Mouse (Mus musculus): ENCODE data around the gene Zbtb17. TPM values are rescaled to one million over a fixed set of nuclear protein-coding genes. Genes with fewer than 3 reads are reported as not detected.
A peak's percentile ranks its signal among the peaks of the same experiment; 100 is the strongest.

Gene Zbtb17
- polyA plus RNA-seq, 1 experiment = 69.2 TPM

DNA sequence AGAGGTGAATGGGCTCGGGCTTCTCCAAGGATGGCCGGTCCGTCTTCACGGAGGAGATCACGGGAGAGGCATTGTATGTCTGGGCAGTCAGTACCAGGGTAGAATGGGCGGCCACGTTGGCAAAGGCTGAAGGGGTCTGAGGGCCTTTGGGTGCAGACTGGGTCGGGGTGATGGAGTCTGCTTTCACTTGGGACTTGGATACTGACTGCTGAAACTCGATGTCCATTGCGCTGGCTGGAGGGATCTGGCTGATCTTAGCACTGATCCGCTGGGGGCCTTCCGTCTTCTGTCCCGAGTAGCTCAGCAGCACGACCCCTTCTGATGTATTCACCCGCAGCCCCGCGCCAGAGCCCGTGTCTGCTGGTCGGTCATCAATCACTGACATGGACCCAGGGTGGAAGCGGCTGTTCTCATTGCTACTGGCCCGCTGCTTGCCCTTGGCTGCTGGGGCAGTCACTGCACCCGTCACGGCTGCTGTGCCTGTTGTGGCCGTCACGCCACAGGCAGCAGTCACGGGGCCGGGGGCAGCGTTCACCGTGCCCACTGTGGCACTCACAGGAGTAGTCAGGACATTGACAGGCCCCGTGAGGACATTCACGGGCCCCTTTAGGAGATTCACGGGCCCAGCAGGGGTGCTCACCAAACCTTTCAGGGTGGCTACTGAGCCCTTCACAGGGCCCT, 28.3 kb downstream of the Zbtb17 start:
- no peak for DNase-seq (ENCODE audit: low read depth)
- TF ChIP-seq POLR2A (IDR thresholded peaks at IDR 0.05; ENCODE audit: borderline replicate concordance, extremely low read depth, insufficient read depth, insufficient read length, poor library complexity, severe bottlenecking) = no peak

DNA sequence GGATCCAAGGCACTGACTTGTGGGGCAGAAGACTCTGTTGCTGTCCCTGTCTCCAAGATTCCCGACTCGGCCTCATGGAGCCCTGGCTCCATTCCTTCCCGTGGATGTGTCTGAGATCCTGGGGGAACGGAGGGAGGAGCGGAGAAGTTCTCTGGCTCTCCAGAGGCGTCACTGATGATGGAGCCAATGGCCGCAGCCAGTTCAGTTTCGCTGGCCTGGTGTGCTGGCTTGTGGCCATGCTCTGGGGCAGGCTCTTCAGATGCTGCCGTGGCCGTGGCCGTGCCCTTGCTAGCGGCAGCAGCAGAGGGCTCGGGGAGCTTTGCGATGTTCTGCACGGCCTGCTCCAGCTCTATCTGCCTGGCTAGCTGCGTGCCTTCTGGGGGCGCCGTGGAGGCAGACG, 30.0 kb downstream of the Zbtb17 start:
- TF ChIP-seq CTCF (IDR thresholded peaks at IDR 0.05; ENCODE audit: borderline replicate concordance, extremely low read depth, insufficient read depth, insufficient read length) (no peak), POLR2A (IDR thresholded peaks at IDR 0.05; ENCODE audit: borderline replicate concordance, extremely low read depth, insufficient read depth, insufficient read length, poor library complexity, severe bottlenecking) (no peak)
- no peak for DNase-seq (ENCODE audit: low read depth)

DNA sequence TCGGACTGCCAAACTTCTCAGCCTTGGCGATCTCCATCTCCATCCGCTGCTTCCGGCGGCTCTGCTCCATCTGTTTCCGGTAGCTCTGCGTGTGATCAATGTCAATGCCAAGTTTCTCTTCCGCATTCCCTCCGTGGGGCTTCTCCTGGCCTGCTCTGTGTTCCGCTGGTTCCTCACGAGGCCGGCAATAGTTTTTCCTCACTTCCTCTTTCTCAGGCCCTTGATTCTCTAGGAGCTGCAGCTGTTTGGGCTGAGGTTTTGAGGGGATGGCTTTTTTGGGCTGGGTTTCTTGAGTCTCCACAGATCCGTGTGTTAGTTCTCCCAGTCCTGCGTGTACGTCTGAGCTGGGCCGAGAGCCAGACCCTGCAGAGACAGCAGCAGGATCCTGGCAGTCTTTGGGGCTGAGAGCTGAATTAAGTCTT, 33.2 kb downstream of the Zbtb17 start:
- no peak for TF ChIP-seq CTCF (IDR thresholded peaks at IDR 0.05; ENCODE audit: borderline replicate concordance, extremely low read depth, insufficient read depth, insufficient read length)
- TF ChIP-seq POLR2A (IDR thresholded peaks at IDR 0.05; ENCODE audit: borderline replicate concordance, extremely low read depth, insufficient read depth, insufficient read length, poor library complexity, severe bottlenecking) = no peak
- DNase-seq (ENCODE audit: low read depth) = peak; percentile 82

DNA sequence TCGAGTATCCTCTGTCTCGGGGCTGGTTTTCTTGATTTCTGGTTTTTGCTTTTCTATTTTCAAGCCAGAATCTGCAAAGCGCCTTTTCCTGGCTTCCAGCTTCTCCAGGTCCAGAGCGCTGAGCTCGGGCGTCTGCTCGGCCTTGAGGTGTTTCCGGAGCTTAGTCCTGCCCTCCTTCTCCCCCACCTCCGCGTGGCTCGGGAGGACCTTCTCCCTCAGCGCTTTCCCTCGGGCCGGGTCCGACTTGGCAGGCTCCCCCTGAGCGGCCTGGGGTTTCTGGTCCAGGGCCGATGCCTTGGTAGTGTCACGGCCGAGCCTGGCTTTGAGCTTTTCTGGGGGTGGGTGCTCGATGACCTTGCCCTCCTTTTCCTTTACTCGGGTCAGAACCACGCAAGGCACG, 33.8 kb downstream of the Zbtb17 start:
- DNase-seq (ENCODE audit: low read depth) = peak; percentile 38
- TF ChIP-seq POLR2A (IDR thresholded peaks at IDR 0.05; ENCODE audit: borderline replicate concordance, extremely low read depth, insufficient read depth, insufficient read length, poor library complexity, severe bottlenecking) (no peak), CTCF (IDR thresholded peaks at IDR 0.05; ENCODE audit: borderline replicate concordance, extremely low read depth, insufficient read depth, insufficient read length) (no peak)

DNA sequence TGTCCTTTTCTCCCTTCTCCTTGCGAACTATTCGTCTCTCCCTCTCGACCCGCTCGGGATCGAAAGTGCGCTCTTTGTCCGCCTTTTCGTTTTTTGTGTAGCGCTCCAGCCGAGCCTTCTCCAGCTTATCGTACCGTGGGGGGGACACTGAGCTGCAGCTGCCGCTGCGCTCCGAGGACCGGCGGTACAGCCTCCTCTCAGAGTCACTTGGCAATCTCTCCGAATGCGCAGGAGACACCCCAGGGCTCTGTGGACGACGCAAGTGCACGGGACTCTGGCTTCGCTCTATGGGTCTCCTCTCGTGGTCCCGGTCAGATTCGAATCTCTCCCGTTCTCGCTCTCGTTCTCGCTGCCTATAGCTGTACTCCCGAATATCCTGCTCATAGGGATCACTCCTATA, 34.3 kb downstream of the Zbtb17 start:
- TF ChIP-seq POLR2A (IDR thresholded peaks at IDR 0.05; ENCODE audit: borderline replicate concordance, extremely low read depth, insufficient read depth, insufficient read length, poor library complexity, severe bottlenecking) (no peak), CTCF (IDR thresholded peaks at IDR 0.05; ENCODE audit: borderline replicate concordance, extremely low read depth, insufficient read depth, insufficient read length) (no peak)
- DNase-seq (ENCODE audit: low read depth) = no peak

DNA sequence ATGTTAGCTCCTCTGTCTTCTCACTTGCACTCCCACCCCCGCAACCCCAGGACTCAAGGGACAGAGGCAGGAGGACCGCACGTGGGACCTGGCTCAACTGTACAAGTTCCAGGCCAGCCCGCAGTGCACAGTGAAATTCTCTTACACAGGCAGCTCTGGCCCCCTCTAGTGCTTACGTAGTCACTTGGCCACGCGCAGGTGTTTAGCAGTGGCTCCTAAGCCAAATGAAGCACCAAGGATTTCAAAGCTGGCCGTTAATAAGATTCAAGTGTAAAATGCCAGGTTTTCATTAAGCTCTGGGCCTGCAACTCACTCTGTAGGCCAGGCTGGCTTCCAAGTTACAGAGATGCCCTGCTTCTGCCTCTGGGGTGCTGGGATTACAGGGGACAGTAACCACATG, 35.0 kb downstream of the Zbtb17 start:
- peak; percentile 36 for DNase-seq (ENCODE audit: low read depth)

DNA sequence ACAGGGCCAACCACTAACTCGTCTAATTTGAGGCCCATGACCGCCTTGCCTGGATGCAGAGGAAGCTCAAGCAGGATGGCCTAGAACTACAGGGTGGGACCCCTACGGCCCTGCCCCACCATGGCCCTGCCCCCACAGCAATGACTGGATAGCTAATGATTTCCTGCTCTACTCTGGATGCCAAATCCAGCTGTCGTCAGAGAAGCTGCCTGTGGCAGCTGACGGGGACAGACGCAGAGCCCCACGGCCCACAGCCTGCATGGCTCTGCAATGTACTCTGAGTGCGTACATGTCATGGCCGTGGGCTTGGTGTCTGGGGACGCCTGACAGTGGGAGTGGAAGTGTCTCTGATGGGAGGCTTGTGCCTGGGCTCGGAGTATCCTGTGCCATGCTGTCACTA, 39.6 kb downstream of the Zbtb17 start:
- no peak for TF ChIP-seq CTCF (IDR thresholded peaks at IDR 0.05; ENCODE audit: borderline replicate concordance, extremely low read depth, insufficient read depth, insufficient read length)
- TF ChIP-seq POLR2A (IDR thresholded peaks at IDR 0.05; ENCODE audit: borderline replicate concordance, extremely low read depth, insufficient read depth, insufficient read length, poor library complexity, severe bottlenecking) = no peak

More for the DNA sequence above, 35.0 kb downstream of the Zbtb17 start:
- TF ChIP-seq POLR2A (IDR thresholded peaks at IDR 0.05; ENCODE audit: borderline replicate concordance, extremely low read depth, insufficient read depth, insufficient read length, poor library complexity, severe bottlenecking) (no peak), CTCF (IDR thresholded peaks at IDR 0.05; ENCODE audit: borderline replicate concordance, extremely low read depth, insufficient read depth, insufficient read length) (no peak)

DNA sequence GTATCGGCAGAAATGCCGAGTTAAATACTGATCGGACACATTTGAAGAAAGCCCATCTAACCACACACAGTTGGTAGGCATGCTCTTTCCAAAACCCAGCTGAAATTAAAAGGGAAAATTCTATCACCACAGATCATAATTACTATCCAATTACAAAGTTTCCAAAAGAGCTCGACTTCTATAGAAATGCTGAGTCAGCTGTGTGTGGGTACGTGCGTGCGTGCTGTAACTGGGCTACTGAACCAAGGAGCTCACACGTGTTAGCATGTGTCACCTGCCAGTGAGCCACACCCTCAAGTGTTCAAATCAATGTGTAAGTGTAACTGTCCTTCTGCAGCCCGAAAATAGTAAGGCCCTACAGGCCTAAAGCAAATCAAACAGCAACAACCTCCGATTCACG, 43.1 kb downstream of the Zbtb17 start:
- DNase-seq (ENCODE audit: low read depth) = no peak
- TF ChIP-seq POLR2A (IDR thresholded peaks at IDR 0.05; ENCODE audit: borderline replicate concordance, extremely low read depth, insufficient read depth, insufficient read length, poor library complexity, severe bottlenecking) (no peak), CTCF (IDR thresholded peaks at IDR 0.05; ENCODE audit: borderline replicate concordance, extremely low read depth, insufficient read depth, insufficient read length) (no peak)

More for the DNA sequence above, 39.6 kb downstream of the Zbtb17 start:
- no peak for DNase-seq (ENCODE audit: low read depth)

DNA sequence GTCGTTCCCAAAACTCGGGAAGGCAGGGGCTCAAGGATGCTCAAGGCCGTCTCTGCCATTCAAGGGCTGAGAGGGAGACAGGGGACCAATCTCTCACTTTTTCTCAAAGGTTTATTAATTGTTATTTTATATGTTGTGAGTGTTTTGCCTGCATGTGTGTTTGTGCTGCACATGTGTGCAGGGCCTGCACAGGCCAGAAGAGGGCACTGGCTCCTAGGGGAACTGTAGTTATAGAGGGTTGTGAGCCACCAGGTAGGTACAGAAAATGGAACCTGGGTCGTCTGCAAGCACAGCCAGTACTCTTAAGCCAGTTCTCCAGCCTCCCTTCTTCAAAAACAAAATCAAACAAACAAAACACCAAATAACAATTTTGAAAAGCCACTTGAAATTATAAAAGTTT, 44.2 kb downstream of the Zbtb17 start:
- no peak for DNase-seq (ENCODE audit: low read depth)

DNA sequence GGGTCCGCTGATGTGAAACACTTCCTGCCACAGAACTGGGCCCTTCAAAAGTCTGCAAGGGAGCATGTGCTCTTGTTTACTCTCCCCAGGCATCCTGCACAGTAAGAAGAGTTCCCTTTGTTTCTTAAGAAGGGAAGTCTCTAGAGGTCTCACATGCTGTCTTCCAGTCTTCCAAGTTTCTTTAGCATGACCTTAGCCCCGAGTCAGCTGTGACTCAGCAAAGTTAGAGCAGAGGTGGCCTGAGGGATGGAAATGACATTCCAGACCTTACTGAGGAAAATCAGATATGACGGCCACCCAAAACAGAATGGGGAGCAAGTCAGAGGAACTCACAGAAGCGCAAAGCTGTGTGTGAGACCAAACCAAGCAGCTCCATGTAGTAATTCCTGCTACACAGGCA, 56.2 kb downstream of the Zbtb17 start:
- TF ChIP-seq POLR2A (IDR thresholded peaks at IDR 0.05; ENCODE audit: borderline replicate concordance, extremely low read depth, insufficient read depth, insufficient read length, poor library complexity, severe bottlenecking) (no peak), CTCF (IDR thresholded peaks at IDR 0.05; ENCODE audit: borderline replicate concordance, extremely low read depth, insufficient read depth, insufficient read length) (no peak)
- no peak for DNase-seq (ENCODE audit: low read depth)

More for the DNA sequence above, 44.2 kb downstream of the Zbtb17 start:
- TF ChIP-seq CTCF (IDR thresholded peaks at IDR 0.05; ENCODE audit: borderline replicate concordance, extremely low read depth, insufficient read depth, insufficient read length) (peak; percentile 56; the same call in 1 of the 2 replicates), POLR2A (IDR thresholded peaks at IDR 0.05; ENCODE audit: borderline replicate concordance, extremely low read depth, insufficient read depth, insufficient read length, poor library complexity, severe bottlenecking) (no peak)

DNA sequence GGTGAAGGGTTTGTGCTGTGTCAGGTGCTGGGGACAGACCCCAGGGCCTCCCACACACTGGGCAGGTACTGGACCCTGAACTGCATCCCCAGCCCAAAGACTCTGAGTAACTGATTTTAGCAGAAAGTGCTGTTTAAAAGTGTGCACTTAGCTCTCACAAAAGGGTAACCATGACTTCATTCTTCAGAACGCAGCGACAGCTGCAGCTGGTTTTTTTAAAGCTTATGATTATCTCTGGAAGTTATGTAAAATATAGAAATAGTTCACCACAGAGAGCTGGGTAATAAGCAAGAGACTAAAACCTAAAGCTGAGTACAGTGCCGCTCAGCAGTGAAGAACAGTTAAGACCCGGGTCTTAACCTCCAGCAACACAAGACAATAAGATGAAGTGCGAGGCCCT, 56.6 kb downstream of the Zbtb17 start:
- TF ChIP-seq CTCF (IDR thresholded peaks at IDR 0.05; ENCODE audit: borderline replicate concordance, extremely low read depth, insufficient read depth, insufficient read length) = no peak
- TF ChIP-seq POLR2A (IDR thresholded peaks at IDR 0.05; ENCODE audit: borderline replicate concordance, extremely low read depth, insufficient read depth, insufficient read length, poor library complexity, severe bottlenecking) = no peak

DNA sequence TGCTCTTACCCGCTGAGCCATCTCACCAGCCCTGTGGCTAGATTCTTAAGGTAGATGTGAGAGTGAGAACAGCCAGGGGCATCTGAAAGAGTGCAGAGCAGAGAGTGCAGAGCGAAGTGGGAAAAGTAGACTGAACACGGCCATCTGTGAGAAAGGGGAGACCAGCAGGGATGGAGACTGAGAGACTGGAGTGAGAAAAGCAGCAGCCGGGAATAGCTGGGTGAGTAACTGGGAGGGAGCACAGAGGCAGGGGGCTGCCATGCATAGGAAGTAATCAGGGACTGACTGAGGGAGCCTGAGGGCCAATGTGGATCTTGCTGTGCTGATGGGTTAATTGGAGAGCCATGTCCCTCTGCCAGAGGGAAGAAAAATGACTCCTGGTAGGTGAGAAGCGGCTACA, 58.3 kb downstream of the Zbtb17 start:
- TF ChIP-seq CTCF (IDR thresholded peaks at IDR 0.05; ENCODE audit: borderline replicate concordance, extremely low read depth, insufficient read depth, insufficient read length) (no peak), POLR2A (IDR thresholded peaks at IDR 0.05; ENCODE audit: borderline replicate concordance, extremely low read depth, insufficient read depth, insufficient read length, poor library complexity, severe bottlenecking) (no peak)
- DNase-seq (ENCODE audit: low read depth) = peak; percentile 24

More for the DNA sequence above, 56.6 kb downstream of the Zbtb17 start:
- no peak for DNase-seq (ENCODE audit: low read depth)
